Mouse (Mus musculus) small intestine, adult 2 months (tissue): ENCODE measurements around the gene Dnajb3.

Source experiments
- CTCF ChIP-seq: fragments of 200-500 bp; IDR thresholded peaks from 2 replicates; pipeline ENCODE4 v1.5.1; 2012; ENCODE audit warnings: low read depth, mild to moderate bottlenecking, control low read depth, inconsistent platforms, low read length, moderate library complexity, mixed read lengths; ENCODE audit not compliant: insufficient replicate concordance, insufficient read length; ENCODE audit errors: extremely low read depth
- POLR2A ChIP-seq: fragments of 200-500 bp; IDR thresholded peaks from 2 replicates; pipeline ENCODE4 v1.6.1; 2012; ENCODE audit warnings: low read depth, mild to moderate bottlenecking, control low read depth, inconsistent platforms, low read length, moderate library complexity

DNA sequence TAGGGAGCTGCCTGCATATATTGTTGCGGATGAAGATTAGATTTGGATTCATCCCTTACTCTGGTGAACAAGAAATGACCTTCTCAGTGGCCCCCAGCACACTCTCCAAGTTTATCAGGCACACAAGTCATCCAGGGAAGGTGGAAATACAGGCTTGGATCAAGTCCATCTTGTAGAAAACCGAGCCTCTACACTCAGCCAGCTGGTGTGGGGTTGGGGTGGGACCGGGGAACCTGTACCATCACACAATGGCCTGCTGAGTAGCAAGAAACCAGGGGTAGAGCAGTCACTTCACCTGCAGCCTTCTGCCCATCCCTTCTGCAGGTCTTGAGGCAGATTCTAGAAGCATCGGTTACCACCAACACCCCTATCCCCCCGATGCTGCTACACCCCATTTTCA is 29.1 kb upstream of the Dnajb3 start:
- TF ChIP-seq POLR2A = no peak
- TF ChIP-seq CTCF = no peak
